Mouse (Mus musculus) forebrain, postnatal 0 days (tissue): ENCODE results near the gene Vmn2r28. TPM values are rescaled to one million over a fixed set of nuclear protein-coding genes. Genes with fewer than 3 reads are reported as not detected.
"Not testable (repeated sequence)": the region's sequence is repeated elsewhere in the genome, so short reads cannot be mapped to it uniquely, and the experiment has no call there.

Experiments
- ATAC-seq: fragments of 200-750 bp; cut with Nextera tagmentation; 2 replicates; pipeline ENCODE4 v1.8.0; 2017; ENCODE audit warnings: mild to moderate bottlenecking, moderate library complexity
- DNase-seq: peaks from one replicate; pipeline ENCODE4 v3.0.0-alpha.2; 2015
- H3K27ac ChIP-seq: fragments of 300-500 bp; sonication (generic); 2 replicates; pipeline ENCODE4 v1.5.1; 2014; ENCODE audit warnings: low read depth, mild to moderate bottlenecking, antibody characterized with exemption, low read length, moderate library complexity, mixed read lengths
- H3K27me3 ChIP-seq: fragments of 300-500 bp; sonication (generic); 2 replicates; pipeline ENCODE4 v1.6.1; 2014; ENCODE audit warnings: mild to moderate bottlenecking, low read length, mixed read lengths; ENCODE audit not compliant: insufficient read depth
- H3K36me3 ChIP-seq: fragments of 300-500 bp; sonication (generic); 2 replicates; pipeline ENCODE4 v1.6.1; 2014; ENCODE audit warnings: mild to moderate bottlenecking, moderate library complexity; ENCODE audit not compliant: insufficient read depth
- H3K4me1 ChIP-seq: fragments of 300-500 bp; sonication (generic); 2 replicates; pipeline ENCODE4 v1.6.1; 2014; ENCODE audit warnings: antibody characterized with exemption; ENCODE audit not compliant: insufficient read depth
- H3K4me2 ChIP-seq: fragments of 300-500 bp; sonication (generic); 2 replicates; pipeline ENCODE4 v1.6.1; 2014; ENCODE audit warnings: low read depth, mild to moderate bottlenecking, moderate library complexity
- H3K4me3 ChIP-seq: fragments of 300-500 bp; sonication (generic); 2 replicates; pipeline ENCODE4 v1.5.1; 2014; ENCODE audit warnings: low read depth, low read length, mixed read lengths
- H3K9ac ChIP-seq: fragments of 300-500 bp; sonication (generic); 2 replicates; pipeline ENCODE4 v1.6.1; 2014; ENCODE audit warnings: mild to moderate bottlenecking
- H3K9me3 ChIP-seq: fragments of 300-500 bp; sonication (generic); 2 replicates; pipeline ENCODE4 v1.6.1; 2016; ENCODE audit warnings: low read length
- CTCF ChIP-seq: sonication (generic); IDR thresholded peaks from 2 replicates; pipeline ENCODE4 v1.5.1; 2016; ENCODE audit warnings: antibody characterized with exemption, control low read depth, low read depth
- WGBS: fragments of 180-500 bp; shearing (Covaris S2); extraction: QIAGEN DNeasy Blood & Tissue Kit; methylation state at CpG from one replicate; pipeline ENCODE4 v1.1.7; 2014; 5-methylcytosine and 5-hydroxymethylcytosine counted together
- polyA plus RNA-seq: library from polyadenylated mRNA; unstranded; fragments of >200 nt; fragmentation: Nextera tagmentation; extraction: Ambion mirVana; gene quantifications from 2 replicates; pipeline ENCODE4 v1.2.1, GENCODE M21; 2015
- total RNA-seq: library from RNA; depleted of rRNA; stranded (reverse); fragments of >200 nt; gene quantifications from 2 replicates; pipeline ENCODE4 v1.2.3, GENCODE M21; 2014; rRNA removed

Vmn2r28 gene
- total RNA-seq (not detected in 2 replicates), polyA plus RNA-seq (not detected in 2 replicates)

DNA sequence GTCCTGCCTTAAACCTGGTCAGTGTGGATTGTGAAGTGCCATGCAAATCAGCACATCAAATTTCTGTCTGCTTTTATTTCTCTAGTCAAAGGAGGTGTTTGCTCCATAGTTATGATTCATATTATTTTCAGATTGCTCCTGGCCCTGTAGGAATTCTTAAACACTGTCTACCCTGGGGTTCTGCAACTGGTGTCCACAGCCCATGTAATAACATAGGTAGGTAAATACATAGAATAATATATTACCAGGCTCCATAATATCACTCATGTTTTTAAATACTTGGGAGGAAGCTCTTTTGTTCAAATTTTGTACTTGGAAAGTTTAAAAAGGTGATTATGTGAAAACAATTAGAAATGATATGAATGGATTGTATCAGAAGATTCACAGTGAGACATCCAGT is at the start of gene Vmn2r28:
TSS of gene Vmn2r28 (minus strand) at position 101 of the 400 bp plus-strand sequence.
- H3K4me1 ChIP-seq, H3K36me3 ChIP-seq, H3K4me2 ChIP-seq, ATAC-seq, H3K27ac ChIP-seq, DNase-seq, H3K9me3 ChIP-seq, H3K9ac ChIP-seq, H3K27me3 ChIP-seq, H3K4me3 ChIP-seq: not testable (repeated sequence)

DNA sequence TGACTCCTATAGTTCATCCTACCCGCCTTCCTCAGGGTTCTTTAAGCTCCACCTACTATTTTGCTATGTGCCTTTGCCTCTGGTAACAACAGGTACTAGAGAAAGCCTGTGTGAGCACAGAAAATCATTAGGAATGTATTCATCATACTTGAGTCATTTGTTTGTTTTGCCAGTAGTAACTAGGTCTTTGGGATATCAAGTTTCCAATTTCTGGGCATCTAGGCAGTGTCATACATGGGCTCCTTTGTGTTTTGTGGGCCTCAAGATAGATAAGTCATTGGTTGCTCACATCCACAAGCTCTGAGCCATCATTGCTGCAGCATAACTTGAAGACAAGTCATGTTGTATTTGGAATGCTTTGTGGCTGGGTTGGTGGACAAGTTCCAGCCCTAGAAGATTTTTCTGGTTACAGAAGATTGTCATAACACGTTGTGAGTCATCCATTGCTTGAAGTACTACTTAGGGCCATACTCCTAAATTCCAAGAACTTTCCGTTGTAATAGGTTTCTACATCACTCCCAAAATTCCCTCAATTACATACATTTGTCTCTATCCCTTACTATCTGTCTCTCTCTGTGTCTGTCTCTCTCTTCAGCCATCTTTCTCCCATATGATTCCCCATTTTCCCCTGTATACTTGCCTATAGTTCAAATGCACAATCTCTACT is 47.1 kb upstream of the Vmn2r28 start:
- not testable (repeated sequence) for H3K36me3 ChIP-seq

DNA sequence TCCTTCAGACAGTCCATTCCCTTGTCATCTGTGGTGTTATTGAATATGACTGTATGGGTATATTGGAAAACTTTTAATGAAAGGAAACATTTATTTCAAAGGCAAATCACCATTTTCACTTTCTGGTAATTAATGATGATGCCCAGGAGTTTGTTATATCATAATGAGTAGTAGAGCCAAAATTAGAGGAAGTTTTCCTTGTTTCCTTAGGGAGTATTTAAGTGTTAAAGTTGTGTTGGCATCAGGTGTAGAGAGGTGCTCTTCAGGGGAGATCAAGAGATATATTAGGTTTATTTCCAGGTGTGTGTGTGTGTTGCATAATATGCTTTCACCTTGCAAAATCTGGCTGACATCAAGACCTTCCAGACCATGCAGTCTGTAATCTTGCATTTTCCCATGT is 37.1 kb downstream of the Vmn2r28 start, which contains the start of gene Vmn1r59:
TSS of gene Vmn1r59 (minus strand) at position 101 of the 400 bp plus-strand sequence.
- no peak for ATAC-seq
- Histone ChIP-seq H3K9ac (no peak within 1 kb of the TSS), H3K4me3 (no peak within 1 kb of the TSS), H3K27me3 (no peaks in the 10 kb centered on the region), H3K27ac (no peak within 1 kb of the TSS), H3K36me3 (no peaks in the 10 kb centered on the region), H3K4me2 (no peak within 1 kb of the TSS), H3K4me1 (no peaks in the 10 kb centered on the region), H3K9me3 (no peaks in the 10 kb centered on the region)
- DNase-seq = no peak
- no peak for TF ChIP-seq CTCF

More for the DNA sequence above, 47.1 kb upstream of the Vmn2r28 start:
- ATAC-seq, DNase-seq, H3K4me1 ChIP-seq, H3K9me3 ChIP-seq, H3K27me3 ChIP-seq, H3K4me2 ChIP-seq, H3K4me3 ChIP-seq, H3K27ac ChIP-seq, H3K9ac ChIP-seq: not testable (repeated sequence)
- 54% methylated on average over 3 of the region's 3 CpGs for WGBS

DNA sequence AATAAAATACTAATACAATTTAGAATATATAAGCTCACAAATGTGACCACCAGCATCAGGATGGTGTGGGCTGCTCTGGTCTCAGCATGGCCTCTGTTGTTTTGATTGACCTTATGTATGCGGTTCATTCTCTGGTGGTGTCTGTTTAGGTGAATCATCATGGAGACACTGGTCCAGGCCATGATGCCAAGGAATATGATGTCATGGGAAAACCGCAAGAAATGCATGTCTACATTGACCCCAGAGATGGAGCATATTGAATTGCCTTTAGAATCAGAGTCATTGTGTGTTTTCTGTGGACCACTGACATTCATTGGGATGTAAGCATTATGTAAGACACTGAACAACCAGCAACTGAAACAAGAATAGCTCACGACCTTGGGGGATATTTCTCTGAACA is 39.7 kb downstream of the Vmn2r28 start:
- WGBS = 73% methylated on average over 3 of the region's 3 CpGs
- DNase-seq, H3K27ac ChIP-seq, H3K9ac ChIP-seq, H3K4me3 ChIP-seq, H3K4me2 ChIP-seq, H3K36me3 ChIP-seq, H3K4me1 ChIP-seq, H3K9me3 ChIP-seq, H3K27me3 ChIP-seq, ATAC-seq: not testable (repeated sequence)

DNA sequence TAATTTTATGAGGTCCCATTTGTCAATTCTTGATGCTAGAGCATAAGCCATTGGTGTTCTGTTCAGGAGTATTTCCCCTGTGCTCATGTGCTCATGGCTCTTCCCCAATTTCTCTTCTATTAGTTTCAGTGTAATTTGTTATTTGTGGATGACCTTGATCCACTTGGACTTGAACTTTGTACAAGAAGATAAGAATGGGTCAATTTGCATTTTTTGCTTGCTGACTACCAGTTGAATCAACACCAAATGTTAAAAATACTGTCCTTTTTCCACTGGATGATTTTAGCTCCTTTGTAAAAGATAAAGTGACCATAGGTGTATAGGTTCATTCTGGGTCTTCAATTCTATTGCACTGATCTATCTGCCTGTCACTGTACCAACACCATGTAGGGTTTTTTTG is 45.1 kb downstream of the Vmn2r28 start:
- Histone ChIP-seq H3K27me3 (no peaks in the 10 kb centered on the region), H3K27ac (no peak overlapping the region), H3K4me1 (no peaks in the 10 kb centered on the region), H3K4me2 (no peak overlapping the region), H3K36me3 (no peaks in the 10 kb centered on the region), H3K4me3 (no peak overlapping the region), H3K9me3 (no peaks in the 10 kb centered on the region), H3K9ac (no peak overlapping the region)
- TF ChIP-seq CTCF = no peak
- no peak for DNase-seq
- no peak for ATAC-seq

Other genes starting within 250 kb of the Vmn2r28 start
- not detected in 2 replicates for gene Gm5065, start 143.4 kb downstream of the Vmn2r28 start, total RNA-seq
- gene Gm5065, start 143.4 kb downstream of the Vmn2r28 start, polyA plus RNA-seq = not detected in 2 replicates
- gene Nlrp2, start 142.9 kb downstream of the Vmn2r28 start, total RNA-seq = not detected in 2 replicates
- gene Nlrp2, start 142.9 kb downstream of the Vmn2r28 start, polyA plus RNA-seq = not detected in 2 replicates
- not detected in 2 replicates for gene Vmn1r58, start 80.6 kb downstream of the Vmn2r28 start, total RNA-seq
- not detected in 2 replicates for gene Vmn1r58, start 80.6 kb downstream of the Vmn2r28 start, polyA plus RNA-seq
- gene Vmn1r59, start 37.2 kb downstream of the Vmn2r28 start, total RNA-seq = not detected in 2 replicates
- not detected in 2 replicates for gene Vmn1r59, start 37.2 kb downstream of the Vmn2r28 start, polyA plus RNA-seq
- gene Vmn1r60, start 53.4 kb upstream of the Vmn2r28 start, total RNA-seq = not detected in 2 replicates
- gene Vmn1r60, start 53.4 kb upstream of the Vmn2r28 start, polyA plus RNA-seq = not detected in 2 replicates
- not detected in 2 replicates for gene Vmn1r61, start 119.3 kb upstream of the Vmn2r28 start, total RNA-seq
- not detected in 2 replicates for gene Vmn1r61, start 119.3 kb upstream of the Vmn2r28 start, polyA plus RNA-seq
- not detected in 2 replicates for gene Vmn1r62, start 179.7 kb upstream of the Vmn2r28 start, total RNA-seq
- not detected in 2 replicates for gene Vmn1r62, start 179.7 kb upstream of the Vmn2r28 start, polyA plus RNA-seq